Mouse (Mus musculus): ENCODE data around the gene Herc3. TPM values are rescaled to one million over a fixed set of nuclear protein-coding genes. Genes with fewer than 3 reads are reported as not detected.

Herc3 gene
- polyA plus RNA-seq, 1 experiment: 5.2 TPM

- Histone ChIP-seq H3K79me3 (ENCODE audit: low read depth) (no peaks in the 10 kb centered on the region), H3K27me3 (ENCODE audit: control insufficient read depth, insufficient read depth, insufficient read length) (no peaks in the 10 kb centered on the region), H3K79me2 (ENCODE audit: control insufficient read depth, insufficient read depth) (no peaks in the 10 kb centered on the region), H3K36me3 (ENCODE audit: control insufficient read depth, insufficient read depth) (no peaks in the 10 kb centered on the region), H3ac (ENCODE audit: control insufficient read depth, insufficient read length, low read depth) (no peak overlapping the region), H3K4me3 (ENCODE audit: insufficient read depth, poor library complexity, severe bottlenecking) (no peak overlapping the region)
- TF ChIP-seq FOSL1 (IDR thresholded peaks at IDR 0.05; ENCODE audit: insufficient read depth, low read length, poor library complexity, severe bottlenecking): no peak
- no peak for TF ChIP-seq MYOG (IDR thresholded peaks at IDR 0.05; ENCODE audit: control insufficient read depth, extremely low read depth, insufficient read length)
- no peak for TF ChIP-seq CEBPB (IDR thresholded peaks at IDR 0.05; ENCODE audit: low read depth)
- TF ChIP-seq MAX (IDR thresholded peaks at IDR 0.05): no peak
- TF ChIP-seq CTCF (IDR thresholded peaks at IDR 0.05; ENCODE audit: control insufficient read depth, insufficient read depth, insufficient read length): no peak
- TF ChIP-seq USF1 (IDR thresholded peaks at IDR 0.05; ENCODE audit: low read depth): no peak
- no peak for TF ChIP-seq MYOD1 (IDR thresholded peaks at IDR 0.05; ENCODE audit: control insufficient read depth, insufficient read length, low read depth)
Observed at GRCm38 (mm10) chr6:58932515-58933188, 101.4 kb downstream of the Herc3 start.

GRCm38 (mm10) chr6:58933189-58933913 lies 102.1 kb downstream of the Herc3 start:
- no peak overlapping the region for H3K4me3 ChIP-seq (ENCODE audit: insufficient read depth, poor library complexity, severe bottlenecking)
- no peak overlapping the region for H3ac ChIP-seq (ENCODE audit: control insufficient read depth, insufficient read length, low read depth)
- H3K79me3 ChIP-seq (ENCODE audit: low read depth): no peaks in the 10 kb centered on the region
- no peaks in the 10 kb centered on the region for H3K79me2 ChIP-seq (ENCODE audit: control insufficient read depth, insufficient read depth)
- H3K36me3 ChIP-seq (ENCODE audit: control insufficient read depth, insufficient read depth): no peaks in the 10 kb centered on the region
- H3K27me3 ChIP-seq (ENCODE audit: control insufficient read depth, insufficient read depth, insufficient read length): no peaks in the 10 kb centered on the region
- TF ChIP-seq MYOD1 (IDR thresholded peaks at IDR 0.05; ENCODE audit: control insufficient read depth, insufficient read length, low read depth): no peak
- TF ChIP-seq CTCF (IDR thresholded peaks at IDR 0.05; ENCODE audit: control insufficient read depth, insufficient read depth, insufficient read length): no peak
- TF ChIP-seq FOSL1 (IDR thresholded peaks at IDR 0.05; ENCODE audit: insufficient read depth, low read length, poor library complexity, severe bottlenecking): no peak
- TF ChIP-seq CEBPB (IDR thresholded peaks at IDR 0.05; ENCODE audit: low read depth): no peak
- TF ChIP-seq MYOG (IDR thresholded peaks at IDR 0.05; ENCODE audit: control insufficient read depth, extremely low read depth, insufficient read length): no peak
- no peak for TF ChIP-seq USF1 (IDR thresholded peaks at IDR 0.05; ENCODE audit: low read depth)
- no peak for TF ChIP-seq MAX (IDR thresholded peaks at IDR 0.05)

GRCm38 (mm10) chr6:58934144-58934543 lies 102.9 kb downstream of the Herc3 start:
- no peaks in the 10 kb centered on the region for H3K36me3 ChIP-seq (ENCODE audit: control insufficient read depth, insufficient read depth)
- no peaks in the 10 kb centered on the region for H3K79me3 ChIP-seq (ENCODE audit: low read depth)
- TF ChIP-seq CTCF (IDR thresholded peaks at IDR 0.05; ENCODE audit: control insufficient read depth, insufficient read depth, insufficient read length): no peak
- TF ChIP-seq FOSL1 (IDR thresholded peaks at IDR 0.05; ENCODE audit: insufficient read depth, low read length, poor library complexity, severe bottlenecking): no peak
- TF ChIP-seq CEBPB (IDR thresholded peaks at IDR 0.05; ENCODE audit: low read depth): no peak
- TF ChIP-seq MAX (IDR thresholded peaks at IDR 0.05): no peak
- TF ChIP-seq MYOD1 (IDR thresholded peaks at IDR 0.05; ENCODE audit: control insufficient read depth, insufficient read length, low read depth): no peak
- no peak for TF ChIP-seq MYOG (IDR thresholded peaks at IDR 0.05; ENCODE audit: control insufficient read depth, extremely low read depth, insufficient read length)
- TF ChIP-seq USF1 (IDR thresholded peaks at IDR 0.05; ENCODE audit: low read depth): no peak
- no peaks in the 10 kb centered on the region for H3K79me2 ChIP-seq (ENCODE audit: control insufficient read depth, insufficient read depth)
- no peaks in the 10 kb centered on the region for H3K27me3 ChIP-seq (ENCODE audit: control insufficient read depth, insufficient read depth, insufficient read length)
- no peak overlapping the region for H3ac ChIP-seq (ENCODE audit: control insufficient read depth, insufficient read length, low read depth)
- H3K4me3 ChIP-seq (ENCODE audit: insufficient read depth, poor library complexity, severe bottlenecking): no peak overlapping the region

- Histone ChIP-seq H3K79me2 (ENCODE audit: control insufficient read depth, insufficient read depth) (no peaks in the 10 kb centered on the region), H3K36me3 (ENCODE audit: control insufficient read depth, insufficient read depth) (no peaks in the 10 kb centered on the region), H3ac (ENCODE audit: control insufficient read depth, insufficient read length, low read depth) (no peak overlapping the region), H3K4me3 (ENCODE audit: insufficient read depth, poor library complexity, severe bottlenecking) (no peak overlapping the region), H3K79me3 (ENCODE audit: low read depth) (no peaks in the 10 kb centered on the region), H3K27me3 (ENCODE audit: control insufficient read depth, insufficient read depth, insufficient read length) (no peaks in the 10 kb centered on the region)
- TF ChIP-seq CTCF (IDR thresholded peaks at IDR 0.05; ENCODE audit: control insufficient read depth, insufficient read depth, insufficient read length) (no peak), FOSL1 (IDR thresholded peaks at IDR 0.05; ENCODE audit: insufficient read depth, low read length, poor library complexity, severe bottlenecking) (no peak), MYOD1 (IDR thresholded peaks at IDR 0.05; ENCODE audit: control insufficient read depth, insufficient read length, low read depth) (no peak), CEBPB (IDR thresholded peaks at IDR 0.05; ENCODE audit: low read depth) (no peak), USF1 (IDR thresholded peaks at IDR 0.05; ENCODE audit: low read depth) (no peak), MYOG (IDR thresholded peaks at IDR 0.05; ENCODE audit: control insufficient read depth, extremely low read depth, insufficient read length) (no peak), MAX (IDR thresholded peaks at IDR 0.05) (no peak)
Observed at GRCm38 (mm10) chr6:58937726-58938125, 106.5 kb downstream of the Herc3 start.

GRCm38 (mm10) chr6:58942276-58942675 lies 111.0 kb downstream of the Herc3 start:
- Histone ChIP-seq H3K27me3 (ENCODE audit: control insufficient read depth, insufficient read depth, insufficient read length) (no peaks in the 10 kb centered on the region), H3K79me3 (ENCODE audit: low read depth) (no peaks in the 10 kb centered on the region), H3K4me3 (ENCODE audit: insufficient read depth, poor library complexity, severe bottlenecking) (no peak overlapping the region), H3ac (ENCODE audit: control insufficient read depth, insufficient read length, low read depth) (no peak overlapping the region), H3K36me3 (ENCODE audit: control insufficient read depth, insufficient read depth) (no peaks in the 10 kb centered on the region), H3K79me2 (ENCODE audit: control insufficient read depth, insufficient read depth) (no peaks in the 10 kb centered on the region)
- TF ChIP-seq MYOD1 (IDR thresholded peaks at IDR 0.05; ENCODE audit: control insufficient read depth, insufficient read length, low read depth) (no peak), CEBPB (IDR thresholded peaks at IDR 0.05; ENCODE audit: low read depth) (no peak), FOSL1 (IDR thresholded peaks at IDR 0.05; ENCODE audit: insufficient read depth, low read length, poor library complexity, severe bottlenecking) (no peak), MYOG (IDR thresholded peaks at IDR 0.05; ENCODE audit: control insufficient read depth, extremely low read depth, insufficient read length) (no peak), CTCF (IDR thresholded peaks at IDR 0.05; ENCODE audit: control insufficient read depth, insufficient read depth, insufficient read length) (no peak), MAX (IDR thresholded peaks at IDR 0.05) (no peak), USF1 (IDR thresholded peaks at IDR 0.05; ENCODE audit: low read depth) (no peak)

Measured in C2C12 (cell line).